In genomic region chr15:5194446-5194845, GRCm38 (mm10) we compare ENCODE assay signal across 14 mouse cellular contexts. TPM values are rescaled to one million over a fixed set of nuclear protein-coding genes. Genes with fewer than 3 reads are reported as not detected.
DNase-seq lines count a peak whose midpoint lies in the region; ATAC-seq and TF ChIP-seq lines count a peak whose summit lies in the region.
"Had no signal": no experiment of that assay in that cellular context is flagged by ENCODE, and none has a peak within 500 bp of the region (broad histone marks: within the 10 kb centered on the region; RNA-seq: fewer than 3 reads in every experiment).

No protein-coding gene starts in this region.

- 61% methylated on average over 6 of the region's 6 CpGs for WGBS in heart, embryonic 13.5 days

- peaks cover 29% of the 10 kb centered on the region for H3K36me3 ChIP-seq in heart, embryonic 13.5 days

- DNase-seq in heart, adult 8-10 months (ENCODE audit: low spot score), result no peak
- peak; percentile 58 for DNase-seq in 416B (ENCODE audit: low read depth)
- peak; percentile 54 for DNase-seq in Patski (ENCODE audit: low read depth, low spot score)
- peak; percentile 59 for DNase-seq in fibroblast of lung, adult 2 months (ENCODE audit: low read depth)
- DNase-seq in cerebellum, adult 11 months, result no peak
- no peak for DNase-seq in lung, postnatal 10 days
- DNase-seq in retina, postnatal 1 day, result no peak
- DNase-seq: heart, adult 2 months; heart, postnatal 36 days; thymus, adult 18-20 months had no signal

- peaks cover 40% of the 10 kb centered on the region for H3K4me1 ChIP-seq in heart, embryonic 13.5 days
- H3K4me1 ChIP-seq: embryonic facial prominence, embryonic 12.5 days; forebrain, embryonic 10.5 days had no signal

- POLR2A ChIA-PET in Patski (lab: Charles Lee), result interaction anchor here (1.2 kb wide), 1 partner anchor 43 kb away, joined by 3 read pairs; no protein-coding TSS in a partner anchor

- 0 out of 2 replicates have a peak overlapping the region, but pooled peaks have one; percentile 3 for H3K27ac ChIP-seq in heart, embryonic 13.5 days (replicated peaks)
- H3K27ac ChIP-seq: embryonic facial prominence, embryonic 12.5 days; forebrain, embryonic 10.5 days; heart, adult 2 months had no signal

- ATAC-seq in heart, embryonic 13.5 days (ENCODE audit: extremely low read depth, insufficient number of reproducible peaks, low FRiP score, low TSS enrichment), result no peak
- peak; percentile 91 for ATAC-seq in Patski

- H3K9ac ChIP-seq in heart, embryonic 13.5 days, result no peak overlapping the region
- H3K9ac ChIP-seq: embryonic facial prominence, embryonic 12.5 days had no signal

- H3K27me3 ChIP-seq in heart, embryonic 13.5 days (replicated peaks), result no peaks in the 10 kb centered on the region
- H3K27me3 ChIP-seq in Patski, result no peaks in the 10 kb centered on the region
- H3K27me3 ChIP-seq: embryonic facial prominence, embryonic 12.5 days had no signal

- no peaks in the 10 kb centered on the region for H3K9me3 ChIP-seq in heart, embryonic 13.5 days
- H3K9me3 ChIP-seq: embryonic facial prominence, embryonic 12.5 days; forebrain, embryonic 10.5 days had no signal

- TF ChIP-seq CTCF in Patski (IDR thresholded peaks at IDR 0.05), result no peak

- H3K4me3 ChIP-seq in heart, embryonic 13.5 days, result no peak overlapping the region
- H3K4me3 ChIP-seq: embryonic facial prominence, embryonic 12.5 days; forebrain, embryonic 10.5 days; heart, adult 2 months had no signal

- H3K4me2 ChIP-seq in heart, embryonic 13.5 days, result no peak overlapping the region
- H3K4me2 ChIP-seq: embryonic facial prominence, embryonic 12.5 days; midbrain, embryonic 11.5 days had no signal

- CTCF ChIA-PET in Patski (lab: Charles Lee), result interaction anchor here (1.0 to 8.0 kb wide), 11 partner anchors 10 to 1017 kb away, joined by 3 to 97 read pairs (median 4); no protein-coding TSS in a partner anchor

- in situ Hi-C loops in Patski (cut with MboI; ENCODE audit: low pct_unique_long_range_greater_than_20kb), result loop anchor here (5.0 kb wide), 3 partner anchors 43 to 1013 kb away; no protein-coding TSS in a partner anchor

RNA-seq across cellular contexts. Expression of gene Ttc33, which starts 9.1 kb away (rescaled TPM):
- 29.3 and 31.6 TPM in 2 replicates for polyA plus RNA-seq in heart, embryonic 13.5 days (2015; fragmentation: Nextera tagmentation; extraction: Ambion mirVana)
- total RNA-seq in heart, adult 8-10 months (2022), result 10 to 100 TPM; 41.9 to 46.4 (median 43.9) TPM
- polyA plus RNA-seq in Patski (2021), result 59.8 TPM

RNA-seq across cellular contexts. Expression of gene Ptger4, which starts 49.5 kb away (rescaled TPM):
- 2.4 and 2.5 TPM in 2 replicates for polyA plus RNA-seq in heart, embryonic 13.5 days (2015; fragmentation: Nextera tagmentation; extraction: Ambion mirVana)
- total RNA-seq in heart, adult 8-10 months (2022), result 1 to 10 TPM; 2.6 to 4.1 (median 3.1) TPM
- 4.8 TPM for polyA plus RNA-seq in Patski (2021)

RNA-seq across cellular contexts. Expression of gene Prkaa1, which starts 50.8 kb away (rescaled TPM):
- 16.4 and 16.5 TPM in 2 replicates for polyA plus RNA-seq in heart, embryonic 13.5 days (2015; fragmentation: Nextera tagmentation; extraction: Ambion mirVana)
- total RNA-seq in heart, adult 8-10 months (2022), result 10 to 100 TPM; 12.1 to 14.4 (median 13.9) TPM
- 39.2 TPM for polyA plus RNA-seq in Patski (2021)

Comparison
In these comparisons a context has a peak if more than half of its experiments do, and no peak if none do; other contexts are left out.
1. DNase-seq: peak in 416B (single experiment), Patski (single experiment) and fibroblast of lung, adult 2 months (single experiment); none in heart, adult 8-10 months (single experiment), cerebellum, adult 11 months (single experiment), lung, postnatal 10 days (single experiment) and retina, postnatal 1 day (single experiment).